Comparison of ENCODE assay signal across 18 mouse cellular contexts in genomic region chr10:122002930-122003329, GRCm38 (mm10). TPM values are rescaled to one million over a fixed set of nuclear protein-coding genes. Genes with fewer than 3 reads are reported as not detected.
"Had no signal": no experiment of that assay in that cellular context is flagged by ENCODE, and none has a peak within 500 bp of the region (broad histone marks: within the 10 kb centered on the region; RNA-seq: fewer than 3 reads in every experiment).

No protein-coding gene starts in this region.

- H3K36me3 ChIP-seq: kidney, embryonic 15.5 days; limb, embryonic 12.5 days; lung, embryonic 15.5 days had no signal

- H3K9ac ChIP-seq: kidney, embryonic 15.5 days; limb, embryonic 12.5 days; lung, embryonic 15.5 days; neural tube, embryonic 13.5 days had no signal

- H3K4me2 ChIP-seq: kidney, embryonic 15.5 days; limb, embryonic 12.5 days; lung, embryonic 15.5 days; neural tube, embryonic 13.5 days had no signal

- H3K4me3 ChIP-seq: kidney, embryonic 15.5 days; limb, embryonic 12.5 days; lung, embryonic 15.5 days; midbrain, embryonic 10.5 days; neural tube, embryonic 13.5 days had no signal

- H3K9me3 ChIP-seq: kidney, embryonic 15.5 days; lung, embryonic 15.5 days; neural tube, embryonic 13.5 days had no signal

- H3K27ac ChIP-seq: kidney, embryonic 15.5 days; limb, embryonic 12.5 days; lung, embryonic 15.5 days; macrophage; midbrain, embryonic 10.5 days; neural tube, embryonic 13.5 days had no signal

- DNase-seq: kidney, adult 2 months; kidney, postnatal 36 days; layer of hippocampus, adult 9-11 months; layer of hippocampus, postnatal 36 days; lung, postnatal 14 days; midbrain, embryonic 14.5 days; retina, postnatal 1 day; right cerebral cortex, postnatal 4 days; spleen, adult 18-20 months; thymus, adult 2 months; thymus, postnatal 25 days had no signal

- H3K27me3 ChIP-seq: kidney, embryonic 15.5 days; limb, embryonic 12.5 days; lung, embryonic 15.5 days; neural tube, embryonic 13.5 days had no signal

RNA-seq across cellular contexts. Expression of gene Srgap1, which starts 44.2 kb away (rescaled TPM):
- total RNA-seq: monocyte, adult 5-6 weeks had no signal
